Mouse (Mus musculus) MEL-GATA-1-ER (cell line): ENCODE results near the gene Ppp3cb.

Experiments used
- DNase-seq: peaks from one replicate; pipeline ENCODE4 v3.0.0-alpha.2; 2012; ENCODE audit warnings: low read depth; ENCODE audit errors: extremely low read depth

The Ppp3cb gene

DNA sequence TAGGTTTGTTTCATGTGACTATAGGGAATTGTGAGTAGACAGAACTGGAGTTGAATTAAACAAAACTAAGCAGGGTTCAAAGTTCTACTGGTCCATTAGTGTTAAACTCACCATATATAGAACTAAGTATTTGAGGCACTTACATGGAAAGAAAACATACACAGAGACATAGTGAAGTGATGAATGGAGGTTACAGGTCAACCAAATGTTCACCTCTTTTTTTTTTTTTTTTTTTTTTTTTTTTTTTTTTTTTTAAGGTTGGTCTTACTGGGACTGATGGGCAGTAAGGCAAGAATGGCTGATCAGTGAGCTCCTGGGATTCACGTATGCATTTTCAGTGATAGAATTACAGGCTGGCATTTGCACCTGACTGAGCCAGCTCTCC, 66.2 kb downstream of the Ppp3cb start:
- no peak for DNase-seq

DNA sequence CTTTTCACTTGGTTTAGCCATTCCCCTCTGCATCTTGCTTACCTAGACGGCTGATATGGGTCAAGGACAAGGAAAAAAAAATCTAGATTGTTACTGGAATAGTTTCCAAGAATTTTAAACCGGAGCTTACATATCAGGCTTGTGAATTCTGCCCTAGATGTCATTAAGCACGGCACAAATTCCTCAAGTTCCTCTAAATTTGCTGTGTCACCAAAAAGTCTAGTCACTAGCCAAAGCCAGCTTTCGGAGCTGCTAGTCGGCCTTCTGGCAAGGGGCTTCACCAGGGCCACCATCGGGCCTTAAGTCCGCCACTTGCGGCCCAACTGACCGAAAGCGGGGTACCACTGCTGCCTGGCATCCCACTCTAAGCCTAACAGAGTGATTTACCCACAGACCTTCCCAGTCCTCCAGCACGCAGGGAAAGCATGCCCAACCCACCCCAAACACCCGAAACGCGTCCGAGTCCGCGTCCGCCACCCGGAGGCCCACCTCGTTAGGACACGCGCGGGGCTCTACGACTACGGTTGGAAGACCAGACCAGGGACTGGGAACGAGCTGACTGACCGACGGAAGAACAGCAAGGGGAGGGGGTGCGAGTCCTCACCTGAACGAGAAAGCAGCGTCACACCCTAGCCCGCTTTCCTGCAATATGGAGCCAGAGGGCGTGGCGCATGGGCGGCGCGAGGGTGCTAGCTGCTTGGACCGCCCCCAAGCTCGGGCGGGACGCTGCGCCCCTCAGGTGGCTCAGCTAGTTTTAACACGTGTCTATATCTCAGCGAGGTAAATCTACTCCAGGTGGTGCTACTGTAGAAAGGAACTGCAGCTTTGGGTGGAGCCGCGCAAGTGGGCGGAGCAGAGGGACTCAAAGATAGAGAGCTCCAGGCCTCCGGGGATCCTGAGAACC, 66.8 kb downstream of the Ppp3cb start, which contains the start of gene Anxa7:
Gene Anxa7, minus strand, starts transcription at position 843 of the 904 bp plus-strand sequence.
- DNase-seq, result peak; percentile 46

DNA sequence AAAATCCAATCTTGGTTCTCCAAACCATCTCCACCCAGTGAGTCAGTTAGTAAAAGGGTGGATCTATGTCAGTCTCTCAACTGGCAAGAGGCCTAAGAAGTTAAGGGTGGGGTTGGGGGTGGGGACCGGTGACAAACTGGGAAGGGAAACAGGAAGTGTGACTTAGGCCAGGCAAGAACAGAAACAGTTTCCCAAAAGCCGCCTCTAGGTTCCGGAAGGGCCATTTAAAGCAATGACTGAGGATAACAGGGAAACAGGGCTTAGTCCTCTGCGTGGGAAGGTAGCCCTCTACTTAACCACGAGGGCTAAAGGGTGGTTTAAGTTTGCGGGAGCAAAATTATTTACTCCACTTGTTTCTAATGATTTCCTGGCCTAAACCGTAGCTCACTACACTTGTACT, 67.6 kb downstream of the Ppp3cb start:
- DNase-seq, result peak; percentile 84

DNA sequence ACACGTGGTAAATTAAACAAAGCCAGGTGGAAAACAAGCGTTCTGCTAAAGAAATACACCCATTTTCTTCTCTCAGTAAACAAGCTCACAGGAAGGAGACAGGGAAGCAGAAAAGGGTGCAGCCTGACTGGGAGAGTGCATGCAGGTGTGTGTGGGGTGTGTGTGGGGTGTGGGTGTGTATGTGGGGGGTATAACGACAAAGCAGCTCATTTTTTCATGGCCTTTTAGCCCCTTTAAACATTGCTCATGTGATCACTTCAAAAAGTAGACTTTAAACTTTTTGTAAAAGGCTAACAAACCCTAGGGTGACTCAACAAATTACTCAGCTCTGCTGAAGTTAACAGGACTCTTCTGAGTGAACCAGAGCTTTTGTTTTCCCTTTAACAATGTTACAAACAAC, 68.0 kb downstream of the Ppp3cb start:
- DNase-seq, result no peak

DNA sequence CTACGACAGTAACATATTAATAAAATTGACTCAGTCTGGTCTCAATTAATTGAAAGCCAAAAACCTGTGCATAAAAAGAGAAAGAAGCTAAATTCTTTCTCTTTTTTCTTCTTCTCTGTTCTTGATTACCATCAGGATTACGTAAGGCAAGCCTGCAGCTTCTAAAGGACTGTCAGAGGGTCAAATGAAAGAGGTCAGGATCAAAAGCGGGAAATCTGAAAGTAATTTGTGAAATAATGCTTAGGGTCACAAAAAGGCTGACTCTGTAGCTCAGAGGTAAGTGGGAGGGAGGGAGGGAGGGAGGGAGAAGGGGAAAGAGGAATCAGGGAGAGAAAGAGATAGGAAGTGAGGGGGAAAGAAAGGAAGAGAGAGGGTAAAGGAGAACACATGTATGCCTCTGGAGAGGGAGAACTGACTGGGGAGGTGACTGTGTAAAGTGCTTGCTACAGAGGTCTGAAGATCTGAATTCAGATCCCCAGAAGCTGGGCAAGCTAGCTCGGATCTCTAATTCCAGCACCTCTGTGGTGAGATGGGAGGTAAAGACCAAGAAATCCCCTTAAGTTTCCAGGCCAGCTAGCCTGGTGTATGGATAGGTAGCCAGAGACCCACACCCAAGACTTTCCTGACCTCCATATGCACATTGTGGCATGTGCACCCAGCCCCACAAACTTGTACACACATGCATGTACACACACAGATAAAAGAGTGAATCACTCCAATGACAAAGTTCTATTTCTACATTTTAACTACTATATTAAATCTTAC, 68.9 kb downstream of the Ppp3cb start:
- no peak for DNase-seq

DNA sequence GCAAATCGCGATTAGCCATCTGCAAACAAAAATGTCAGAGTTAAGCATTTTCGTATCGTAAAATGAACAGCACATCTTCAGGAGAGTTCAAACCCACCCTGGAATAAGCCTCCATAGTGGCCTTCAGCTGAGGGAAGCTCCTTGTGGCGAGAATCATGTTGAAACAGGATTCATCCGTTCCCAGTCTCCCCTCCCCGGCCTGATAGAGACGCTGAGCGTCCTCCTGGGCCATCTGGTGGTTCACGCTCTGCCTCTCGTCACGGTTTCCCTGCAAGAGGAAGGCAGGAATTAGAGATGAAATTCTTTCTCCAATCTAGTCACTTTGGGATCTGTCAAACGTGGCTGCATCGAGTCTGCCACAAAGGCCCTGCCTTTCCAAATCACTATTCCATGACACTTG, 86.2 kb downstream of the Ppp3cb start:
- DNase-seq, result no peak

DNA sequence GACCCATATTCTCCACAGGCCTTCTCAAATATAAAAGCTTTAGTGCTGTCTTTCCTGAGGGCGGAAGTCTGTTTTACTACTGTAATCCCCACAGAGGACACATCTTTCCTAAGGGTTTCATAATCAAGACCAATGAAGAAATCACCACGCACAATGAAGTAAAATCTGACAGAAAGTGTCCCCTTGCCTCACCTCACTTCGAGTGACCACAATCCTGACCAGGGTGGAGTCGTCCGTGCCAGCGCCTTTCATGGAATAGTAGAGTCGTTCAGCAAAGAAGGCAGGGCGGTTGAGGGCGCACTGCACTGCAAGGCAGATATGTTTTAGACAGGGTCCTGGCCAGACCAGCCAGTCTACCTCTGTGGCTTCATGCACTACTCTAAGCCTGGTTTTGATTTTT, 88.0 kb downstream of the Ppp3cb start:
- no peak for DNase-seq

DNA sequence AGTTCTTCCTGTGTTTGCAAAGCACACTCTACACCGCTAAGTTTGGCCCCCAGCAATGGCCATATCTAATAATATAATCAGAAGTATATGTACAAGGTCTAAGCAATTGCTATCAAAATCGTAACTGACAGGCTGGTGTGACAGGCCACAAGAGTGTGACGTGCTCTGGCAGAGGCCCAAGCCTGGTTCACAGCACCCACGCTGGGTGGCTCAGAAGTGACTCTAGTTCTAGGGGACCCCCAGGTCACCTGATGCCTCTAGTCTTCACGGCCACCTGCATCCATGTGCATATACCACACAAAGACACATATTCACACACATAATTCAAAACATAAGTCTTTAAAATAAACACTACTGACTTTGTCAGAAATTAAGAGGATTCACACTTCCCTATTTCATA, 93.4 kb downstream of the Ppp3cb start:
- no peak for DNase-seq

DNA sequence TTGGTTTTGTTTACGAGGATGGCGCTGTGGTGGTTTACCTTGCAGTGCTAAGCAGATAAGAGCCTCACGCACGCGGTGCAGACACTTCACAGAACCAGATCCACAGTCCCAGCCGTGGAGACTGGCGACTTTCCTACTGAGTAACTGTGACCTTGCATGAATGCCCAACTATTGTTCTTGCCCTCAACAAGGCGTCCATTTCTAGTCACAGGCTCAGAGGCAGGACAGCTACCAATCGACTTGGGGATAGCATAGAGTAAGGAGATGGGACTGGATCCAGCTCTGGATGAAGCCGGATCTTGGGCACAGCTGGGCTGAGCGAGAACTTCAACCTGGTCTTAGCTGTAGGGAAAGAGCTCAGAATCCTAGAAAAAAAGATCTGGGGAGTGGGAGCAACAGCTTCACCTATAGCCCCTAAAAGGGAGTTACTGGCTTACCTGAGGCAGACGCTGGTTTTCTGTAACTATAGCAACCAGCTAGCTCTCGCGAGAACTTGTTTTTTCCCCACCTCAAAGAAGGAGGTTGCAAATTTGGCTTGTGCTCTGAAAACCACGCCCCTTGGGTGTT, 94.5 kb downstream of the Ppp3cb start, which contains the start of gene Cfap70:
Gene Cfap70, minus strand, starts transcription at position 462 of the 567 bp plus-strand sequence.
- DNase-seq, result no peak

DNA sequence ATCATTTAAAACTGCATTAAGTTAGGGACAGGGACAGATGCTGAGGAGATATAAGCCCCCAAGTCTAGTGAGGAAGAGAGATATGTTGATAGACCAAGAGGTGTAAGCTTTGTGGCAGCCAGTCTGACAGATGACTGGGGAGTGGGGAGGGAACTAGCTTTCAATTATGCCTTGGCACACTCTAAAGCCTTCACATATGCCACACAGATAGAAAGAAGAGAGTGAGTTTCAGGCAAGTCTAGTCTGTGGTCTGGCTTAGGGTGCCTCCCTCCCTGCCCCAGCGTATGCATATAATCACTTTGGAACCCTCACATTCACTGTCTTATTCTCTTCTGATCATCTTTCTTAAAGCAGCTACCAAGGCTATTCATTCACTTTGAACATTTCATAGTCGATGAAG, 95.1 kb downstream of the Ppp3cb start:
- DNase-seq, result no peak
